ENCODE assay signal across 8 mouse cellular contexts in the genomic region with DNA sequence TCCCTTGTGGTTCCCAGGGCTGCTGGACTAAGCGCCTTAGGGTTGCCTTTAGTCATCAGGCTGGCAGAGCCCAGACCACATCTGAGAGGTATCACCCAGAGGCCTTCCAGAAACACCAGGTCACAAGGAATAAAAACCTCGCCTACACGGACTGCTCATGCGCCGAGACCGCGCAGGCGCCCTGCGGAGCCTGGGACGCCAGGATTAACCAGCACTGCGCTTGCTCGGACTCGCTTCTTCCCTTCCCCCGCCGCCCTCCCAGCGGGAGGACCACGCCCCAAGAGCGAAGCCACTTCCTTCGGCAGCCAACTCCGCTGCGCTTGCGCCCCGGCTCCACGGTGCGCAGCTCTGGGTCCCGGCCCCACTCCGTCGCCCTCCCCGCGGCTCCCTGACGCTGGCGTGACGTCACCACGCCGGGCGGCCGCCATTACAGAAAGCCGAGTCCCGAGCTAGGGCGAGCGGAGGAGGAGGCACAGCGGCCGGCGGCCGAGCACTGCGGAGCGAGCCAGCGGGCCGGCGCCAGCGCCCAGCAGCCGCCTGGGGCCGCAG. TPM values are rescaled to one million over a fixed set of nuclear protein-coding genes. Genes with fewer than 3 reads are reported as not detected.
DNase-seq lines count a peak whose midpoint lies in the region; ATAC-seq and TF ChIP-seq lines count a peak whose summit lies in the region.

Gene Ppp2ca, plus strand, starts transcription at position 284 of the 549 bp plus-strand sequence.

- H3K27ac ChIP-seq in ES-Bruce4 (ENCODE audit: insufficient read depth, low read length), result peak within 1 kb of the TSS; percentile 70
- H3K27ac ChIP-seq in forebrain, embryonic 13.5 days, result peak within 1 kb of the TSS; percentile 99
- peak within 1 kb of the TSS; percentile 100 for H3K27ac ChIP-seq in liver, postnatal 0 days (ENCODE audit: low read depth)
- H3K27ac ChIP-seq in neural tube, embryonic 14.5 days (ENCODE audit: low read depth, low read length), result peak within 1 kb of the TSS; percentile 100

- TF ChIP-seq CTCF in ES-Bruce4 (IDR thresholded peaks at IDR 0.05; ENCODE audit: low read depth, low read length), result no peak
- TF ChIP-seq CTCF in liver, postnatal 0 days (IDR thresholded peaks at IDR 0.05; ENCODE audit: low read depth), result no peak

- peak; percentile 65 for TF ChIP-seq POLR2A in ES-Bruce4 (IDR thresholded peaks at IDR 0.05; ENCODE audit: insufficient read depth, low read length)

- peak; percentile 95 for ATAC-seq in cerebellum, adult (ENCODE audit: insufficient number of reproducible peaks, low FRiP score, low TSS enrichment)
- ATAC-seq in forebrain, embryonic 13.5 days, result peak; percentile 99
- ATAC-seq in liver, postnatal 0 days, result peak; percentile 94
- ATAC-seq in neural tube, embryonic 14.5 days (ENCODE audit: low read depth), result peak; percentile 98

- no peaks in the 10 kb centered on the region for H3K4me1 ChIP-seq in ES-Bruce4 (ENCODE audit: control insufficient read depth, insufficient read depth, low read length)
- H3K4me1 ChIP-seq in forebrain, embryonic 13.5 days, result peaks cover 26% of the 10 kb centered on the region
- peaks cover 40% of the 10 kb centered on the region for H3K4me1 ChIP-seq in liver, postnatal 0 days (ENCODE audit: insufficient read depth)
- H3K4me1 ChIP-seq in neural tube, embryonic 14.5 days (ENCODE audit: control insufficient read depth, insufficient read depth, low read length), result peaks cover 16% of the 10 kb centered on the region

- peak within 1 kb of the TSS; percentile 95 for H3K9ac ChIP-seq in ES-Bruce4 (ENCODE audit: low read depth, poor library complexity, severe bottlenecking)
- H3K9ac ChIP-seq in forebrain, embryonic 13.5 days, result peak within 1 kb of the TSS; percentile 99
- H3K9ac ChIP-seq in liver, postnatal 0 days (replicated peaks), result peak within 1 kb of the TSS; percentile 99
- H3K9ac ChIP-seq in neural tube, embryonic 14.5 days (replicated peaks; ENCODE audit: low read depth, low read length), result peak within 1 kb of the TSS; percentile 98

- peak within 1 kb of the TSS; percentile 83 for H3K4me2 ChIP-seq in forebrain, embryonic 13.5 days
- H3K4me2 ChIP-seq in liver, postnatal 0 days (ENCODE audit: low read depth, low read length), result peak within 1 kb of the TSS; percentile 87
- peak within 1 kb of the TSS; percentile 89 for H3K4me2 ChIP-seq in neural tube, embryonic 14.5 days (ENCODE audit: low read depth, low read length)

- intact Hi-C loops in heart, postnatal 10 days (cut with DNase I), result loop anchor here (2.0 kb wide), 1 partner anchor 98 kb away; the partner anchor contains the start of gene Ube2b

- TF ChIP-seq EP300 in ES-Bruce4 (IDR thresholded peaks at IDR 0.05; ENCODE audit: insufficient read depth, low read depth, low read length), result 0 out of 2 replicates have a peak, but pooled peaks have one; percentile 45
- TF ChIP-seq EP300 in liver, postnatal 0 days (IDR thresholded peaks at IDR 0.05; ENCODE audit: low read depth), result no peak; the same call in 1 of the 2 replicates

- H3K4me3 ChIP-seq in ES-Bruce4 (ENCODE audit: low read depth, low read length), result peak within 1 kb of the TSS; percentile 85
- H3K4me3 ChIP-seq in forebrain, embryonic 13.5 days, result peak within 1 kb of the TSS; percentile 92
- H3K4me3 ChIP-seq in liver, postnatal 0 days (ENCODE audit: low read depth, low read length), result peak within 1 kb of the TSS; percentile 81
- H3K4me3 ChIP-seq in neural tube, embryonic 14.5 days (ENCODE audit: low read depth, low read length), result peak within 1 kb of the TSS; percentile 100

- H3K9me3 ChIP-seq in ES-Bruce4 (replicated peaks; ENCODE audit: control insufficient read depth, insufficient read depth, low read length, poor library complexity, severe bottlenecking), result no peaks in the 10 kb centered on the region
- H3K9me3 ChIP-seq in forebrain, embryonic 13.5 days (replicated peaks), result no peaks in the 10 kb centered on the region
- no peaks in the 10 kb centered on the region for H3K9me3 ChIP-seq in liver, postnatal 0 days (ENCODE audit: low read length)
- H3K9me3 ChIP-seq in neural tube, embryonic 14.5 days (ENCODE audit: control insufficient read depth, low read length), result no peaks in the 10 kb centered on the region

- DNase-seq in heart, postnatal 10 days, result peak; percentile 98 to 99
- peak; percentile 98 for DNase-seq in large intestine, adult 2 months (ENCODE audit: low read depth, low spot score)
- peak; percentile 98 for DNase-seq in liver, postnatal 0 days
- peak; percentile 97 for DNase-seq in testis, postnatal 10 days (ENCODE audit: low spot score)

- under 1% methylated on average over 52 of the region's 53 CpGs for WGBS in forebrain, embryonic 13.5 days
- WGBS in large intestine, adult 2 months, result under 1% methylated on average over 53 of the region's 53 CpGs
- WGBS in liver, postnatal 0 days (ENCODE audit: insufficient replicate concordance), result under 1% methylated on average over 47 of the region's 53 CpGs
- under 1% methylated on average over 48 of the region's 53 CpGs for WGBS in neural tube, embryonic 14.5 days

- peaks cover 10% of the 10 kb centered on the region for H3K36me3 ChIP-seq in ES-Bruce4 (ENCODE audit: control insufficient read depth, insufficient read depth, low read length, poor library complexity, severe bottlenecking)
- no peaks in the 10 kb centered on the region for H3K36me3 ChIP-seq in forebrain, embryonic 13.5 days (ENCODE audit: poor library complexity, severe bottlenecking)
- 0 out of 2 replicates have a peak, but pooled peaks cover 2% of the 10 kb centered on the region for H3K36me3 ChIP-seq in liver, postnatal 0 days (replicated peaks; ENCODE audit: insufficient read depth, low read length)
- no peaks in the 10 kb centered on the region for H3K36me3 ChIP-seq in neural tube, embryonic 14.5 days (ENCODE audit: control insufficient read depth, insufficient read depth, low read length)

- no peaks in the 10 kb centered on the region for H3K27me3 ChIP-seq in ES-Bruce4 (ENCODE audit: control insufficient read depth, insufficient read depth, low read length, poor library complexity, severe bottlenecking)
- H3K27me3 ChIP-seq in forebrain, embryonic 13.5 days, result no peaks in the 10 kb centered on the region
- no peaks in the 10 kb centered on the region for H3K27me3 ChIP-seq in liver, postnatal 0 days (ENCODE audit: insufficient read depth, low read length)
- H3K27me3 ChIP-seq in neural tube, embryonic 14.5 days (ENCODE audit: control insufficient read depth, insufficient read depth, low read length), result no peaks in the 10 kb centered on the region

RNA-seq across cellular contexts. Expression of gene Ppp2ca, which starts in this region (rescaled TPM):
- 103 TPM in 2 replicates for polyA plus RNA-seq in ES-Bruce4 (2011; ENCODE audit: insufficient read depth, insufficient read length, low read depth, missing spikeins)
- polyA plus RNA-seq in forebrain, embryonic 13.5 days (2015; fragmentation: Nextera tagmentation; extraction: Ambion mirVana), result 108 and 112 TPM in 2 replicates
- total RNA-seq in heart, postnatal 10 days (2021), result 10 to 100 TPM; 74.3 to 75.9 TPM
- polyA plus RNA-seq in large intestine, adult 2 months (2012; rRNA removed), result 30.7 and 32.6 TPM in 2 replicates
- polyA plus RNA-seq in liver, postnatal 0 days (2015; fragmentation: Nextera tagmentation; extraction: Ambion mirVana), result 23.2 and 24.3 TPM in 2 replicates
- polyA plus RNA-seq in neural tube, embryonic 14.5 days (2014; fragmentation: Nextera tagmentation; extraction: Ambion mirVana), result 167 and 175 TPM in 2 replicates

Comparison
In these comparisons a context has a peak if more than half of its experiments do, and no peak if none do; other contexts are left out.
1. Peak in every context shown above with its lines: DNase-seq, ATAC-seq, H3K4me3 ChIP-seq and H3K27ac ChIP-seq.